Mouse (Mus musculus): ENCODE data around the gene Myoz1.
A peak's percentile ranks its signal among the peaks of the same experiment; 100 is the strongest.

The Myoz1 gene

GRCm38 (mm10) chr14:20672990-20673389 is 16.6 kb upstream of the Myoz1 start:
- peak; percentile 50 to 72 for DNase-seq (ENCODE audit: low spot score in 2 of 2)

- no peak for DNase-seq (ENCODE audit: low spot score in 2 of 2)
Measured at GRCm38 (mm10) chr14:20668154-20668810, 11.9 kb upstream of the Myoz1 start, which contains the start of gene Synpo2l. Gene Synpo2l, minus strand, starts transcription at chr14:20668354.

- no peak for DNase-seq (ENCODE audit: low spot score in 2 of 2)
Measured at GRCm38 (mm10) chr14:20667469-20667868, 11.1 kb upstream of the Myoz1 start.

GRCm38 (mm10) chr14:20664436-20664835 is 8.1 kb upstream of the Myoz1 start:
- no peak for DNase-seq (ENCODE audit: low spot score in 2 of 2)

- no peak for DNase-seq (ENCODE audit: low spot score in 2 of 2)
Measured at GRCm38 (mm10) chr14:20663601-20664000, 7.3 kb upstream of the Myoz1 start.

GRCm38 (mm10) chr14:20662740-20663139 is 6.4 kb upstream of the Myoz1 start:
- no peak for DNase-seq (ENCODE audit: low spot score in 2 of 2)

- DNase-seq (ENCODE audit: low spot score in 2 of 2) = peak in 1 of 2 experiments; percentile 65
Measured at GRCm38 (mm10) chr14:20661661-20662331, 5.5 kb upstream of the Myoz1 start.

- DNase-seq (ENCODE audit: low spot score in 2 of 2) = peak; percentile 91 to 95
Measured at GRCm38 (mm10) chr14:20660827-20661660, 4.7 kb upstream of the Myoz1 start.

- no peak for DNase-seq (ENCODE audit: low spot score in 2 of 2)
Measured at GRCm38 (mm10) chr14:20659687-20660086, 3.3 kb upstream of the Myoz1 start.

- DNase-seq (ENCODE audit: low spot score in 2 of 2) = no peak
Measured at GRCm38 (mm10) chr14:20658902-20659301, 2.6 kb upstream of the Myoz1 start.

- no peak for DNase-seq (ENCODE audit: low spot score in 2 of 2)
Measured at GRCm38 (mm10) chr14:20658326-20658725, 2.0 kb upstream of the Myoz1 start.

GRCm38 (mm10) chr14:20655731-20656130 is 609 bp downstream of the Myoz1 start:
- DNase-seq (ENCODE audit: low spot score in 2 of 2) = no peak

- no peak for DNase-seq (ENCODE audit: low spot score in 2 of 2)
Measured at GRCm38 (mm10) chr14:20654690-20655421, 1.5 kb downstream of the Myoz1 start.

GRCm38 (mm10) chr14:20651722-20652256 is 4.6 kb downstream of the Myoz1 start:
- DNase-seq (ENCODE audit: low spot score in 2 of 2) = no peak

GRCm38 (mm10) chr14:20651000-20651399 is 5.3 kb downstream of the Myoz1 start:
- no peak for DNase-seq (ENCODE audit: low spot score in 2 of 2)

- no peak for DNase-seq (ENCODE audit: low spot score in 2 of 2)
Measured at GRCm38 (mm10) chr14:20646381-20646780, 10.0 kb downstream of the Myoz1 start.

- DNase-seq (ENCODE audit: low spot score in 2 of 2) = no peak
Measured at GRCm38 (mm10) chr14:20645547-20645946, 10.8 kb downstream of the Myoz1 start.

GRCm38 (mm10) chr14:20641438-20641875 is 14.9 kb downstream of the Myoz1 start:
- no peak for DNase-seq (ENCODE audit: low spot score in 2 of 2)

GRCm38 (mm10) chr14:20640644-20641437 is 15.5 kb downstream of the Myoz1 start, which contains the start of gene Usp54:
Gene Usp54, minus strand, starts transcription at chr14:20641063.
- peak; percentile 98 to 99 for DNase-seq (ENCODE audit: low spot score in 2 of 2)

- DNase-seq (ENCODE audit: low spot score in 2 of 2) = peak in 1 of 2 experiments; percentile 29
Measured at GRCm38 (mm10) chr14:20639918-20640619, 16.3 kb downstream of the Myoz1 start.
